Mouse (Mus musculus): ENCODE data around the gene Hspg2. TPM values are rescaled to one million over a fixed set of nuclear protein-coding genes. Genes with fewer than 3 reads are reported as not detected.

Gene Hspg2
- total RNA-seq, 2 experiments from 2014 or later = 4.2 to 4.3 TPM

DNA sequence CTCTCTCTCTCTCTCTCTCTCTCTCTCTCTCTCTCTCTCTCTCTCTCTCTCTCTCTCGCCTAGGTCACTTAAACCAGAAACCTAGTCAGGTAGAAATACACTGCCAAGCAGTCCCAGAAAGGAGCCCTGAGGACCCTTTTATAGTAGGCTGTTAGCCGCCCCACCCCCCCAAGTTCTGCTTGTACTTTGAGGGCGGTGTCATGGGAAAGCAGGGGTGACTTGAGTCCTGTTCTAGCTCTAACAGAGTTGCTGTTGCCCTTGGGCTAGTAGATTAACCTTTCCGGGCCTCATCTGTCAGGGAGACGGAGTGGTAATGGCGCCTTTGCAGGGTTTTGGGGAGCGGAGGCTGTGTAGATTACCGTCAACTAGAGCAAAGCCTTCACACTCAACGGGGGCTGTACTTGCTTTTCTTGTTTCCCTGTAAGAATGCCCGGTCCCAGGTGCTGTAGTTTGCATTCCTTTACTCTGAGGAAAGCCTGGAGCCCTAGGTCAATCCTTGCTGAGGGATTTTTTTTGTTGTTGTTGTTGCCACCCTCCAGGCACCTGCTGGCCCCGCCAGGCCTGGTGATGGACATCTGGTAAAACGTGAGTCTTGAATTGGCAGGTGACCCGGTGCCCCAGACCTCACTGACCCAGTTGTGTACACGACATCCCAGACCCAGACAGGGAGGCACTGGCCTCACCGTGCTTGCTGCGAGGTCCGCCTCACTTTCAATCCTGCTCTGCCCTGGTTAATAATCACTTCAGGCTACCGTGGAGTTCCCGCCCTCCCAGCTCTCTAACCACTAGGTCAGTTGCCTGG lies 11.8 kb downstream of the Hspg2 start:
- DNase-seq (ENCODE audit: low spot score in 2 of 2) = no peak

DNA sequence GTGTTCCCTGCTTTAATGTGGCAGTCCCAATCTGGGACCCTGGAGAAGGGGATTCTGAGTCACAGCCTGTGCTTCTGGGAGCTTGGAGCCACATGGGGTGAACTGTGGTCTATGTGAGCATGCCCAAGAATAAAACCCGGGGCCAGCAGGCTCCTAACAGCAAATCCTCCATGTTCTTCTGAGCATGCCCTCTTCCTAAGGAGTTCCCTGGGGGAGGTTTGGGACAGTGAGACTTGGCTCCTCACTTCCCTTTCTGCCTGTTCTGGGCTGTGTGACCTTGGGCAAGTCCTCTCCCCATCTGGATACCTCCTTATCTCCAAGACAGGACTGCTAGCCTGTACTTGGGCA lies 12.4 kb downstream of the Hspg2 start:
- DNase-seq (ENCODE audit: low spot score in 2 of 2) = no peak

DNA sequence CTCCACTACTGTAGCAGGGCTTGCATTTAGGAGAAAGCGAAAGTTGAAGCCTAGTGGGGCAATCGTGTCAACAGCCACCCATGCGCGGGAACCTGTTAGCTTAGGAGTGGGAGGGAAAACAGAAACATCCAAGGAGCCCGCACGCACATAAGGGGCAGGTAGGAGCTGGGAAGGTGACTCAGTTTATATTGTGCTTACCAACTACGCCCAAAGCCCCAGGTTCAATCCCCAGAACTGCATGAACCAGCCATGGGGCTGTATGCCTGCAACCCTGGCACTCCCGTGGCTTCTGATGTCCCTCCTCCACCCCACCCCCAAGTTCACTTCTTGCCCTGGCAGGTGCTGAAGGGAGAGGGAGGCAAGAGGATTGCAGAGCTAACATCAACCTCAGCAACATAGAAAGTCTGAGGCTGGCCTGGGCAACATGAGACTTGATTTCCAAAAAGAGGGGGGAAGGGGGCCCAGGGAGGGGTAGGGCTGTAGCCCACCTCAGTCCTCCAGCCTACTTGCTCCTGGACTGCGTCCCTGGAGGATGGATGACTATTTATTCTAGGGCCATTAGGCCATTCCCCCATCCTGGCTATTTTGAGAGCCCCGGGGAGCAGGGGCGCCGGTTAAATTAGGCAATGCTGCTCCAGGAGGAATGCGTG lies 12.9 kb downstream of the Hspg2 start:
- DNase-seq (ENCODE audit: low spot score in 2 of 2) = no peak

DNA sequence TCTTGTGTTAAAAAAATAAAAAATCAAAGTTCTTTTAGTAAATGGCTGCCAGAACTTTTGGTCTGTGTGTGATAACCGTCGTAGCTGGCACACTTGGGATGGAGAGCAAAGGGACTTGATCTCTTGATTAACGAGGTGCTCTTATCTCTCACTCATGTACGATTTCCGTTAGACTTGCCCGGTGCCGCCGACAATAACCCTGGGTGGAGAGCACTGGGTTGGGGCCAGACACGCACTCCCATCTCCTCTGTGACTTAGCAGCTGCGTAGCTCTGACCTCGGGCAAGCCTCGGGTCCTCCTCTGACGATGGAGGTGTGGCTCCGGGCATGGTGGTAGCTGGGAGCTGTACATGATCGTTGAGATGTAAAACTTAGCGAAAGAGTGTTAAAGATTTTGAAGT lies 15.3 kb downstream of the Hspg2 start:
- DNase-seq (ENCODE audit: low spot score in 2 of 2) = no peak

DNA sequence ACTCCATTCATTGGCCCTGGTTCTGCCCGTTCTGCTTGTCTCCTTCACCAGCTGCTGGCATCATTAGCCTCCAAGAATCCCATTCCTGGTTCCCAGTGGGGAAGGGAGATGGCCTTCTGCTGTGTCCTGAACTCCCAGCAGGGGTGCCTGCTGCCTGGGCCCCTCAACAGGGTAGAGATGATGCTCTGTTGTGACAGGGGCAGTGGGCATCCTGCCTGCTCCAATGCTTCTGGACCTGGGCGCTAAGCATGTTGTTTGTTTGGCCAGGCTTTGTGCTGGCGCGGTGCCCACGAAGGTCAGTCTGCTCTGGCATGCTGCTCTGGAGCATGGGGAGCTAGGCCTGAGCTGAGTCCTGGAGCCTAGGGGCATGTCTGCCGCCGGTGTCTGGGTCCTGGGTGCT lies 16.0 kb downstream of the Hspg2 start:
- DNase-seq (ENCODE audit: low spot score in 2 of 2) = no peak

DNA sequence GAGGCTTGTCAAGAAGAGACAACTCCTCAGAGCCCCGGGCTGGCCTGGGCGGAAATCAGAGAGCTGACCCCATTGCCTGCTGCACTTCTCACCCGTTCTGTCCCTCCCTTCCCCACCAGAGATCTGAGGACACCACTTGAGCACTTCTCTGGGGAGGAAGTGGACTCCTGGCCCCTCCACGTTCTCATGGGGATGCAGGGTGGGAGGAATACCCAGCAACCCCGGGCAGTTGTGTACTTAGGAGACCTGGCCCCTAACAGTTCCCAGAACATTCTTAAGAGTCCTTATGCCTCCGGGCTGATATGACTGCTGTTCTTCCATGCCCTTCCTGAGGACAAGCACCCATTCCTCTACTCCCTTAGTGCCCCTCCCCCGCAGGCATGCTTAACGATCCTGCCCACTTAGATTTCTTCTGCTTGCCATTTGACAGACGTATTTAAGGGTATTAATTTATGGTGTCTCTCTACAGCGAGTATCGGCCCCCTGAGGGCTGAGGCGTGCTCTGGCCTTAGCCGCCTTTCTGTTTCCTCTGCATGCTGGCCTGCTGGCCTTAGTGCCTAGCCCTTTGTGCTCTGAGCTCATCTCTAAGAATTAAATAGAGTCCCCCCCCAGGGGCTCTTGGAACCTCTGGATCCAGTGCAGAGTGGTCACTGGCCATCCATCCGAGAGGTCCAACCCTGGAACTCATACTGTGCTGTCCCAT lies 16.8 kb downstream of the Hspg2 start:
- no peak for DNase-seq (ENCODE audit: low spot score in 2 of 2)

DNA sequence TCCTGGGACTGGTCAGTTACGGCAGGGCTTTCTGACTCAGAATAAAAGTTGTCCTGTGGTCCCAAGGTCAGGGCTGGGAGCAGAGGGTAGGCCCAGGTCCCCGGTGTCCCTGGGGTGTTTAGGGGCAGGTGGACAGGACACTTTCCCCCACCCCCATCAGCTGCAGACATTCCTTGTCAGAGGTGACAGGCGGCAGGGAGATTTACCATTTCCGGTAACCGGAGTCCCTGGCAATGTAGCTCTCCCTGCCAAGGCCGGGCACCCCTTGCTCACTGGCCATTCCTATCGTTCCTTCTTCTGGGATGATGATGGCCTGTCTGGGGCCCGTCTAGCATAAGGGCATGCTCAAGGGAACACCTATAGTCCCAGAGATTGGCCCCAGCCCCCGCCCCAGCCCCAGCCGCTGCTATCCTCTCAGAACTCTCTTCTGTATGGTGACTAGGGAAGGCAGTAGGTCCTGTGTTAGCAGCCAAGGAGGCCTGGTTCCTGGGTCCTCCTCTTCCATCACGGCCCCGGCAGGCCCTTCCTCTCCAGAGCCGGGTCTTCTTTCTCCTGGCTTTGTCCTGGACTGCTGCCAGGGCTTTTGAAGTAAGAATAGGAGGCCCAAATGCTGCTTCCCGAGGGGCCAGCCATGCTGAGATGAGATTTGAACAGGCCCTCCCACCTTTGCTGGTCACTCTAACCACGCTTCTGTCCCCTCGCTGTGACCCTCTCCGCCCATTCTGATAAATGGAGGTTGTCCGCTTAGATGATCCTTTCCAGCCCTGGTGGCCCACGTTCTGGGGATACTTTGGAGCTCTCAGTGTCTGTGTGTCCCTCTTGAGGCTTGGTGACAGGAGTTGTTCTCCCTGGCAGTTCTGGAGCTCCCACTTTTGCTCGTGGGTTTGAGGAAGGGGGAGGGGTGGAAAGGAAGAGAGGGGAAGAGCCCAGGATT lies 17.8 kb downstream of the Hspg2 start:
- DNase-seq (ENCODE audit: low spot score in 2 of 2) = no peak

DNA sequence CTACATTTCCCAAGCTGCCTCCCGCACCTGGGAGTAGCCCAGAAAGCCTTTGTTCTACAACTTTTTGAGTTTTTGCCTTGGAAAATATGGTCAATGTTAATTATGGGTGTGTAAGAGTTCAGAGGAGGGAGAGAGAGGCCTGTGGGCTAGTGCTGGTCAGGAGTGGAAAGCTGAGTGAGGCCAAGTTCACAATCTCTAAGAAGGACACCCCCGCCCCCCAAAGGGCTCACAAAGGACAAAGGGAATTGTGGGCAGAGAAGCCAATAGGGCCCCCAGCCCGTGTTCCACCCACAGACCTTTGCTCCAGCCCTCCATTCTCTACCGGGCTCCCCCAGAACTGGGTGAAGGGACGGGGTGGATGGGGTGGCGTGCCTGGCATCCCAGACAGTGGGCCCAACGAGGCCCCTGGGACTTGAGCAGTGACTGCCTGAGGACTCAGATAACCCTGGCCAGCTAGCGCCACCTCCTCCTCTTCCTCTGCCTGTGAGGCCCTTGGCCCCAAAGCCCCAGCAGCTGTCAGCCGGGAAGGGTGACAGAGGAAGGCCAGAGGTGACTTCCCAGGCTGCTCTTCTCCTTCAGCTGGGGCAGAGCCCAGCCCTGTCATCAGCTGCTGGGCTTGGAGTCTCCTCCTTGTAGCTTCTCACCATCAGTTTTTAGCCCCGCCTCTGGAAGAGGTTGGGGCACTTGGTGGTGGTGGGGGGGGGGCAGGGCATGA lies 18.9 kb downstream of the Hspg2 start:
- DNase-seq (ENCODE audit: low spot score in 2 of 2) = no peak

DNA sequence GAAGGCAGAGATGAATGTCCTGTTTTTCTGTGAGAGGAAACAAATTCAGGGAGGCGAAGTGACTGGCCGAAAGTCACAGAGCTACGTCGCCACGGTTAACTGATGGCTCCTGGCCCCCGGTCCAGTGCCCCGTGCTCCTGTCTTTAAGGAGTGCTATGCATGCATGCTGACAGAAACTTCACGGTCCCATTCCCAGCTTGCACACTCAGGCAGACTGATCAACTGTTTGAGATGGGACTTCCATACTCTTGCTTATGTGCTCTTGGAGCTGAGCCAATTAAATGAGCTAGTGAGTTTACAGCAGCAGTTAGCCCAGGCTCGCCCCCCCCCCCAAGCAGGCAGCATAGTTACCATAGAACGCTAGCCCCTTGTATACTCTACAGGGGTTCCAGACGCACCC lies 19.5 kb downstream of the Hspg2 start:
- no peak for DNase-seq (ENCODE audit: low spot score in 2 of 2)

DNA sequence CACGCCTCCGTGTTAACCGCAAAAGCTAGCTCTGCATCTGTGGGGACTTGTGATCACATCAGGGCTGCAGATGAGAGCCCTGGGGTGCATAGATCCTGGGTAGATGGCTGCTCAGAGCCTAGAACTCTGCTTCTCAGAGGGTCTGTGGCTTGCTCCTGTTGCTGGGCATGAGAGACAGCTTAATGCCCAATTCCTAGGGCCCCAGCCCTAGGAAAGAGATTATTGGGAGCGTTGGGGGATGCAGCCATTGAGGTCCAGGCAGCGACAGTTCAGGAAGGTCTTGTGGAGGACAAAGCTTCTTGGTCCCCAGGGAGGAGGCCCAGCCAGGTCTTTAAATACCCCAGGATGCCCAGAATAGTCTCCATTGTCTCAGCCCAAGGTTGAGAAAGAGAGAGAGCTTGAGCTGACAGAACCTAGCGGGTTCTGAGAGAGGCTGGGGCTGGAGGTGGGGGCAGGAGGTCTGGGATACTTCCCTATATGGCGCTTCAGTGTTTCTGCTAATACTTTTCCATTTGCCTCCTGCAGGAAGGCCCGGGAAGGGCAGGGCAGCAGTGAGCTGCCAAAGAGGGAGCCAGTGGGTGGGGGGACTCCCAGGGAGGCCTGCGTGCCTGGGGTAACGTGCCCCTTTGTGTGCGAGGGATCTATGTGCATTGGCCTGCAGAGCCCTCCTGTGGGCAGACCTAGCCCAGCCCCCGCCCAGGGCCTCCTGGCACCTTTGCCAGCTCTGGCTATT lies 20.2 kb downstream of the Hspg2 start:
- DNase-seq (ENCODE audit: low spot score in 2 of 2) = no peak

DNA sequence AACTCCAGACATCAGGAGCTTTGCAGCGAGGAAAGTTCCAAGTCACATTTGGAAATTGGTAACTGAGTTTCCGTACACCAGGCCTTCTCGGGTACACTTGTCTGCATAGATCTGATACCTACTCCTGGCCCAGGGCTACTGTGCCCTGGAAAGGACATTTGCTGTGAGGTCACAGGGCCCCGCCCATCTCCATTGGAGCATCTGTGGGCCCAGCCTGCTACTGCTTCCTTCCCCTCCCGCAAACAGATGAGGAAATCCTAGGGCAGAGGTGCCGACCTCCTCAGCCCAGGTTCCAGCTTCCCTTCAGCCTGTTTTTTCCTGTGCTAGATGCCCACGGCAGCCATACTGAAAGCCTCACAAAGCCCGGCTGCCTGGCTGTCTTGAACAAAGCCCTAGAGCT lies 21.4 kb downstream of the Hspg2 start:
- DNase-seq (ENCODE audit: low spot score in 2 of 2) = no peak

DNA sequence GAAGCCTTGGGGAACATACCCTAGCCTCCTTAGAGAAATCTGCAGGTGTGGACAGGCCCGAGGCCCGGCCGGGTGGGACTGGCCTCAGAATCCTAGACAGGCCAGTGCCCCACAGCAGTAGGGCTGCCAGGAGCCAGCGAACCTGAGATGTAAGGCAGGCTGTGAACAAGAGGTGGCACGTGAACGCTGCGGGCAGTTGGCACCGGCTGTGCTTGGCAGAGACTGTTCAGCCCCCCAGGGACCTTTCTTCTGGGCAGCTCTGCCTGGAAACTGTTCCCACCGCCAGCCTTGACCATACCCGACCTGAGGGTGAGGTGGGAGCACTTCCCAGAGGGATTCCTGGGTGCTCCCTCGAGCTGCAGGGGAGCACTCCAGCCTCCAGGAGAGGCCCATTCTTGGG lies 24.0 kb downstream of the Hspg2 start:
- DNase-seq (ENCODE audit: low spot score in 2 of 2) = no peak

DNA sequence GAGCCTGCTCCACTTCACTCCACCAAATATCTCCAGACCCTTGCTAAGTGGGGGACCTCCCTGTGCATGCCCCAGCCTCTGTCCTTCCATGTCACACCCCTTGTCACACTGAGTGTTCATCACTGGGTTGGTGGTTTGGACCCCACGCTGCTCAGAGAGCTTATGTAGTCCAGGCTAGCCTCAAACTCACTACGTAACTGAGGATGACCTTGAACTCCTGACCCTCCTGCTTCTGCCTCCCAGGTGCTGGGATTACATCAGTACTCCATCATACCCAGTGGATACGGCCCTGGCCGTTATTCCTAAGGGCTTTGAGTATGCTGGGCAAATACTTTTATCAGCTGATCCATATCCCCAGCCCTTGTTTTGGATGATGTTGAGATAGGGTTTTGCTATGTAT lies 24.6 kb downstream of the Hspg2 start:
- DNase-seq (ENCODE audit: low spot score in 2 of 2) = no peak

DNA sequence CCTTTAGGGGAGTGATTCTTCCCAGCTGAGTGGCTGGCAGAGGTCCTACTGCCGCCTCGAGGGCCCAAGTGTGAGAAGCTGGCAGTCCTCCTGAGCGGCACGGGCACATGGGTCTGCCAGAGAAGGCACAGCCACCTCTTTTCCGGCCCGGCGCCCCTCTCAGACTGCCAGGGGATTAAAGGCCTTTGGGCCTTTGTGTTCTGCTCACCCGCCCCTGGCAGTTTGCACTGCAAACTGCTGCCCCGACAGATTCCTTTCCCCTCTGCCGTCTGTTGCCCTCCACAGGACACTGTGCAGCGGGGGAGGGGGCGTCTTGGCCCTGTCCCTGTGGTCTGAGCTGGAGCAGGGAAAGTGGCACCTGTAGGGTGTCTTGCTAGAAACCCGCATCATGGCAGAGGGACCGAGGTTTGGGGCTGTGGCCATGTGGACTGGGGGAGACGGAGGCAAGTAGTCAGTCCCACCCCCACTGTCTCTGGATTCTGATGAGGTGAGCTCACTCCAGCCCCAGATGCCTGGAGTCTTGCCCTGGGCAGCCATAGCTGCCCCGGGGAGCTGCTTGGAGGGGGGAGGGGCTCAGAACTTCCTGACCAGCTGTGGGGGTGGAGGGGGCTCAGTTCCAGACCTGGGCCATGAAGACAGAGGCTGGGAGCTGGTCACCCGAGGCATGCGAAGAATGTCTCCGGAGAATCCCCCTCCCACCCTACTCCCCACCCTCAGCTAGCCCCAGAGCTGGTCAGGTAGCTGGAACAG lies 26.4 kb downstream of the Hspg2 start:
- no peak for DNase-seq (ENCODE audit: low spot score in 2 of 2)

DNA sequence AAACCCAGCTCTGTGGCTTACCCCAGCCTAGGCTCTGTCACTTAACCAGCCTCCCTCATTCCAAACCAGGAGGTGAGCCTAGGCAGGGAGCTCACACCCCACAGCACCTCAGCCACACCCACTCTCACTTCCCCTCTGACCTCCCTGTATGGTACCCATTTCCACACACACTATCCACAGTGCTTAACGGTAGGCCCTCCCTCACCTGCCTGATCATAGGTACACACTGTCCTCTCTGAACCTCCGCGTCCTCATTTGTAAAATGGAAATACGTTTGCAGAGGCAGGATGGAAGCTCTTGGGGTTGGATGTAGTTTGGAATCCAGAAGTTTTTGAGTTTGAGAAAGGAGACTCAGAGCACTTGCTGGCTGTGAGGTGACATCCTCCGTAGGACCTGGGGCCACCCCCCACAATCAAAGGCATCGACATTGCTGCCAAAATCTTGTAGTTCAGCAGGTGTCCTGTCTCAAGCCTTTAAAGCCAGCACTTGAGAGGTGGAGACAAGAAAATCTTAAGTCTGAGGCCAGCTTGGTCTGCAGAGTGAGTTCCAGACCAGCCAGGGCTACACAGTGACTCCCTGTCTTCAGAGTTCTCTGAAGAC lies 27.0 kb downstream of the Hspg2 start:
- no peak for DNase-seq (ENCODE audit: low spot score in 2 of 2)

DNA sequence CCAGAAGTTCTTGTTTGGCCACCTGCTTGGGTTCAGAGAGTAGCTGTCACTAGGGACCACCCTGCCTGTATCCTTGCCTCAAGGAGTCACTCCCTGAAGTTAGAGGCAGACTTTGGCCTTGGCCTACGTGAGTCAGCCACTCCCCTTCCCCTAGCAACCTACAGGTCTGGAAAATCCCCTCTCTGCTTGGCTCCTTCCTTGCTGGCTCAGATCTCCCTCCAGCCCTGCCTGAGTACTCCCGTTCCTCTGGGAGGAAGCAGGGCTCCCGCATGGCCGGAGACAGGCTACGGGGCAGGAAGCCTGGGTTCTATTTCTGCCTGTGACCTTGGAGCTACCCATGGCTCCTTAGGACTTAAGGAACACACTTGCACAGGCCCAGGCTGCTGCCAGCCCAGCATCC lies 28.8 kb downstream of the Hspg2 start:
- no peak for DNase-seq (ENCODE audit: low spot score in 2 of 2)

DNA sequence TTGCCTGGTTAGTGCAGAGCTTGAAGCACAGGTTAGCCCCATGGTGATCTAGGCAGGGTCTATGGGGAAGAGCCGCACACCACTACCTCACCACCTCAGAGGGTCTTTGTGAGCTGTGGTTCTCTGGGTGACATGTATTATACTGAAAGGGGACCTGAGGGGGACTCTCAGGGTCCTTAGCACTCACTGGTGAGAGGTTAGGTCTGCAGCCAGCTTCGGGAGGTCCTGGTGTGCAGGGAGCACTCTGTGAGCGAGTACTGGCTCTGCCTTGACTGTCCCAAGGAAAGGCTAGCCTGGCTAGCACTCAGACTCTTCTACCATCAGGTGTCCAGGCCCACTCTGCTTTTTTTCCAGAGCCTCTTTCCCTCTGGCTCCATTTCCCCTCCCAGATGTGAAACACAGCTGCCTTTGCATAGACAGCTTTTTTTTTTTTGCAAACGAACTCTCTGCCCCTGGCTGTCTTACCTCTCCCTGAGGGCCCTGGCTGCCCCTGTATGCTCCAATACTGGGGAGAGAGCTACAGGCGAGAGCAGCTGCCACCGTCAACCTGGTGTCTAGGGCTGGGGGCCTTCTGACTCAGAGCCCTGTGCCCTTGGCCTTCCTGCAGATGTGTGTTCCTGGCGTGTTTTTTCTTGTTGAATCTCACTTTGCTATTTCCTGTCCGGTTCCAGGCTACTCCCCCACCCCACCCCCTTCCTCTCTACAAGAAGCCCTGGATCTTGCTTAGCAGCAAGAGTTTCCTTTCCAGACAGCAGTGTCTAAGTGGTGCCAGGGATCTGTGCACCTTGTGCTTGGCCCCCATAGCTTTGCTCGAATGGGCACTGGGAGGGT lies 29.5 kb downstream of the Hspg2 start:
- no peak for DNase-seq (ENCODE audit: low spot score in 2 of 2)

Data from layer of hippocampus, adult 18-20 months (tissue).